8 mouse cellular contexts compared by ENCODE assay signal in the genomic region with DNA sequence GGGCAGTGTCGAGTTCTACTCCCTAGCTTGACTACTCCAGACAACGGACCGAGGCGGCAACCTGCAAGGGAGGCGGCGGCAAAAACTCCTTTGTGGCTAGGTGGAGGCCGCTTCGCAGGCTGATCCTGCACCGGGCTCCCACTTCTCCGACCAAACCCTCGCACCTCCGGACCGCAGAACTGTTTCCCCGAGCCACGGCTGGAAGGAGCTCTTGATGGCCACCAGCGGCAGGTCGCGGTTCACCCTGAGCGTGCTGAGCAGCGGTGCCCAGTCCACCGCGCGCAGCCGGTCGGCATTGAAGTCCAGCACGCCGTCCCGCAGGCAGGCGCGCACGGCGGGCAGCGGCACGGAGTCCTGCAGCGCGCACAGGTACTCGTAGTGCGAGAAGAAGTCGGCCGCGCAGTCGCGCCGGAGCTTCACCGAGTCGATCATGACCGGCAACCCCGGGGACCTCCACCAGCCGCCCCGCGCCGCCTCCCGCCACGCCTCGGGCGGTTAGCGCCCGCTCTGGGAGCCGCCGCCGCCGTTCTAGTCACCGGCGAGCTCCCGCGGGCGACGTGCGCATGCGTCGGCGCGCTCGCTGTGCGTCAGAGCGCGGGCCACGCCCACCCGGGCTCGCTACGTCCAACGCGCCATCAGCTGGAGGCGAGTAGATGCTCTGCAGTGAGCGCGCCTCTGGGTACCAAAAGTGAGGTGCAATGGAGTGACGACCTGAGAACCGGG. TPM values are rescaled to one million over a fixed set of nuclear protein-coding genes. Genes with fewer than 3 reads are reported as not detected.
DNase-seq lines count a peak whose midpoint lies in the region; ATAC-seq lines count a peak whose summit lies in the region.

A gene (minus strand): TSS at position 541 of the 723 bp plus-strand sequence.

- H3K9me3 ChIP-seq in embryonic facial prominence, embryonic 14.5 days (ENCODE audit: control insufficient read depth, low read length): no peaks in the 10 kb centered on the region
- H3K9me3 ChIP-seq in kidney, embryonic 14.5 days (ENCODE audit: control insufficient read depth, low read length): no peaks in the 10 kb centered on the region
- H3K9me3 ChIP-seq in limb, embryonic 15.5 days: no peaks in the 10 kb centered on the region

- under 1% methylated on average over 59 of the region's 88 CpGs for WGBS in embryonic facial prominence, embryonic 14.5 days
- whole genome bisulfite sequencing in kidney, embryonic 14.5 days: under 1% methylated on average over 88 of the region's 88 CpGs
- under 1% methylated on average over 88 of the region's 88 CpGs for WGBS in limb, embryonic 15.5 days

- H3K27ac ChIP-seq in embryonic facial prominence, embryonic 14.5 days (replicated peaks; ENCODE audit: low read depth, low read length): peak within 1 kb of the TSS; percentile 84
- H3K27ac ChIP-seq in kidney, embryonic 14.5 days (ENCODE audit: low read depth, low read length): peak within 1 kb of the TSS; percentile 81
- H3K27ac ChIP-seq in limb, embryonic 15.5 days: peak within 1 kb of the TSS; percentile 89

- peak within 1 kb of the TSS; percentile 82 for H3K4me3 ChIP-seq in embryonic facial prominence, embryonic 14.5 days (ENCODE audit: low read depth, low read length)
- H3K4me3 ChIP-seq in kidney, embryonic 14.5 days (ENCODE audit: low read length): peak within 1 kb of the TSS; percentile 86
- H3K4me3 ChIP-seq in limb, embryonic 15.5 days: peak within 1 kb of the TSS; percentile 83

- 0 out of 2 replicates have a peak, but pooled peaks cover 9% of the 10 kb centered on the region for H3K36me3 ChIP-seq in embryonic facial prominence, embryonic 14.5 days (ENCODE audit: control insufficient read depth, insufficient read depth, low read length)
- peaks cover 8% of the 10 kb centered on the region; the same call in 1 of the 2 replicates for H3K36me3 ChIP-seq in kidney, embryonic 14.5 days (ENCODE audit: control insufficient read depth, insufficient read depth, low read length)
- 0 out of 2 replicates have a peak, but pooled peaks cover 2% of the 10 kb centered on the region for H3K36me3 ChIP-seq in limb, embryonic 15.5 days

- H3K9ac ChIP-seq in embryonic facial prominence, embryonic 14.5 days (ENCODE audit: low read depth, low read length): peak within 1 kb of the TSS; percentile 84
- H3K9ac ChIP-seq in kidney, embryonic 14.5 days (ENCODE audit: low read depth, low read length): peak within 1 kb of the TSS; percentile 89
- peak within 1 kb of the TSS; percentile 73 for H3K9ac ChIP-seq in limb, embryonic 15.5 days

- H3K4me2 ChIP-seq in embryonic facial prominence, embryonic 14.5 days (ENCODE audit: low read depth, low read length): peak within 1 kb of the TSS; percentile 85
- H3K4me2 ChIP-seq in kidney, embryonic 14.5 days (replicated peaks; ENCODE audit: low read depth, low read length): peak within 1 kb of the TSS; percentile 73
- peak within 1 kb of the TSS; percentile 83 for H3K4me2 ChIP-seq in limb, embryonic 15.5 days

- peak; percentile 88 for DNase-seq in 3T3-L1 (ENCODE audit: low read depth, low spot score)
- DNase-seq in adrenal gland, postnatal 4 days (ENCODE audit: low spot score in 2 of 2): peak; percentile 75 to 76
- peak; percentile 95 for DNase-seq in embryonic facial prominence, embryonic 14.5 days (ENCODE audit: low spot score)
- DNase-seq in heart, adult 9 months (ENCODE audit: low spot score in 2 of 2): peak; percentile 85 to 89
- DNase-seq in monocyte, adult 2 months (ENCODE audit: low read depth in 1 of 2, low spot score in 2 of 2): peak; percentile 63 to 80
- peak; percentile 90 for DNase-seq in spleen, postnatal 36 days (ENCODE audit: low spot score in 2 of 2)

- ATAC-seq in embryonic facial prominence, embryonic 14.5 days (ENCODE audit: low read depth): peak; percentile 93
- ATAC-seq in kidney, embryonic 14.5 days (ENCODE audit: low FRiP score, low TSS enrichment): peak; percentile 93
- ATAC-seq in limb, embryonic 15.5 days (ENCODE audit: insufficient number of reproducible peaks, low FRiP score, low TSS enrichment, low read depth): peak; percentile 79

- no peaks in the 10 kb centered on the region for H3K27me3 ChIP-seq in embryonic facial prominence, embryonic 14.5 days (replicated peaks; ENCODE audit: control insufficient read depth, insufficient read depth, low read length)
- no peaks in the 10 kb centered on the region for H3K27me3 ChIP-seq in kidney, embryonic 14.5 days (ENCODE audit: control insufficient read depth, insufficient read depth, low read length)
- H3K27me3 ChIP-seq in limb, embryonic 15.5 days: no peaks in the 10 kb centered on the region

- H3K4me1 ChIP-seq in embryonic facial prominence, embryonic 14.5 days (ENCODE audit: control insufficient read depth, insufficient read depth, low read length): peaks cover 3% of the 10 kb centered on the region; the same call in 1 of the 2 replicates
- peaks cover 6% of the 10 kb centered on the region; the same call in 1 of the 2 replicates for H3K4me1 ChIP-seq in kidney, embryonic 14.5 days (ENCODE audit: control insufficient read depth, insufficient read depth, low read length)
- H3K4me1 ChIP-seq in limb, embryonic 15.5 days: peaks cover 7% of the 10 kb centered on the region; the same call in 1 of the 2 replicates

RNA-seq across cellular contexts. Expression of the gene that starts here (rescaled TPM):
- total RNA-seq in adrenal gland, postnatal 4 days (2021): 10 to 100 TPM; 16.2 to 17.2 TPM
- 19.1 and 21.6 TPM in 2 replicates for polyA plus RNA-seq in embryonic facial prominence, embryonic 14.5 days (2014; fragmentation: Nextera tagmentation; extraction: Ambion mirVana)
- polyA plus RNA-seq in kidney, embryonic 14.5 days (2014; fragmentation: Nextera tagmentation; extraction: Ambion mirVana): 20.2 and 36.0 TPM in 2 replicates
- polyA plus RNA-seq in limb, embryonic 15.5 days (2015; fragmentation: Nextera tagmentation; extraction: Ambion mirVana): 17.7 and 22.0 TPM in 2 replicates

Comparison
In these comparisons a context has a peak if more than half of its experiments do, and no peak if none do; other contexts are left out.
1. Peak in every context shown above with its lines: DNase-seq, ATAC-seq, H3K4me3 ChIP-seq and H3K27ac ChIP-seq.